Mouse (Mus musculus): ENCODE results near the gene Mpdu1.

DNA sequence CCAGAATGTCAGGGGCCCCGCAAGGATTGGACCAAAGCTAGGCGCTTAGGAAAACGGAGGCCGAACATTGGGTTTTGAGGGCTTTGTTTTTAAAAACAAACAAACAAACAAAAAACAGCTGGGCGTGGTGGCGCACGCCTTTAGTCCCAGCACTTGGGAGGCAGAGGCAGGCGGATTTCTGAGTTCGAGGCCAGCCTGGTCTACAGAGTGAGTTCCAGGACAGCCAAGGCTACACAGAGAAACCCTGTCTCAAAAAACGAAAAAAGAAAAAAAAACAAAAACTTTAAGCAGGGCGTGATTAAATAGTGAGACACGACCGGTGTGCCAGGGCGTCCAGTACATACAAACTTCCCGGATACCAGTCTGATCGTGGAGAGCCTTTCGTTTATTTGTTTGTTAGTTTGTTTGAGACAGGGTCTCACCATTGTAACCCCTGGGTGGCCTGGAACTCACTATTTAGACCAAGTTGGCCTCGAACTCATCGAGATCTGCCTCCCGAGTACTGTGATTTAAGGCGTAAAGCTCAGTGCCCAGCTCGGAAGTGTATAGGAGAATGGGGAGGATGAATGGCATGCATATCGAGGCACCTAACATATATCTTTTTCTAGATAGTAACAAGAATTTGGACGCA, 19.9 kb upstream of the Mpdu1 start:
- TF ChIP-seq CTCF (conservative IDR thresholded peaks at IDR 0.05 in 1 of 2, IDR thresholded peaks at IDR 0.05 in 1 of 2; ENCODE audit: low read depth in 2 of 2, low read length in 2 of 2) = no peak
- no peak for TF ChIP-seq GABPA (IDR thresholded peaks at IDR 0.05; ENCODE audit: insufficient replicate concordance, low read depth, low read length)
- TF ChIP-seq RCOR1 (conservative IDR thresholded peaks at IDR 0.05; ENCODE audit: low read depth, low read length) = 0 out of 2 replicates have a peak, but pooled peaks have one; percentile 31
- no peak for TF ChIP-seq ELF1 (IDR thresholded peaks at IDR 0.05; ENCODE audit: low read depth, low read length)
- TF ChIP-seq POLR2A (IDR thresholded peaks at IDR 0.05; ENCODE audit: low read depth, low read length) = no peak
- TF ChIP-seq MAX (IDR thresholded peaks at IDR 0.05; ENCODE audit: low read length) = no peak
- no peak for TF ChIP-seq POLR2AphosphoS2 (IDR thresholded peaks at IDR 0.05; ENCODE audit: low read depth, low read length)
- TF ChIP-seq KAT2A (IDR thresholded peaks at IDR 0.05; ENCODE audit: insufficient replicate concordance, low read length) = no peak
- no peak for TF ChIP-seq SIN3A (IDR thresholded peaks at IDR 0.05; ENCODE audit: low read length)
- no peak for TF ChIP-seq ETS1 (conservative IDR thresholded peaks at IDR 0.05; ENCODE audit: low read depth, low read length)
- no peak for TF ChIP-seq EP300 (IDR thresholded peaks at IDR 0.05; ENCODE audit: low read length)
- no peak for TF ChIP-seq RAD21 (IDR thresholded peaks at IDR 0.05; ENCODE audit: low read depth, low read length)

Measured in CH12.LX (cell line).